ENCODE assay signal across 14 mouse cellular contexts in genomic region chr13:18759361-18760056, GRCm38 (mm10).
"Had no signal": no experiment of that assay in that cellular context is flagged by ENCODE, and none has a peak within 500 bp of the region (broad histone marks: within the 10 kb centered on the region; RNA-seq: fewer than 3 reads in every experiment).

No protein-coding gene starts in this region.

- H3K9me3 ChIP-seq: hindbrain, embryonic 15.5 days; limb, embryonic 13.5 days; liver, embryonic 13.5 days; midbrain, embryonic 12.5 days; neural tube, embryonic 15.5 days had no signal

- ATAC-seq: midbrain, embryonic 16.5 days had no signal

- H3K27me3 ChIP-seq: hindbrain, embryonic 15.5 days; limb, embryonic 13.5 days; liver, embryonic 13.5 days; midbrain, embryonic 12.5 days; neural tube, embryonic 15.5 days had no signal

- H3K4me2 ChIP-seq: hindbrain, embryonic 15.5 days; limb, embryonic 13.5 days; liver, embryonic 13.5 days; midbrain, embryonic 12.5 days; neural tube, embryonic 15.5 days had no signal

- H3K27ac ChIP-seq: hindbrain, embryonic 15.5 days; layer of hippocampus, adult 2 months; limb, embryonic 13.5 days; liver, embryonic 13.5 days; midbrain, embryonic 12.5 days; neural tube, embryonic 15.5 days had no signal

- DNase-seq: kidney, postnatal 4 days; left cerebral cortex, postnatal 4 days; liver, embryonic 13.5 days; lung, adult 18-20 months; right cerebral cortex, adult 18-20 months; right cerebral cortex, postnatal 25 days; thymus, postnatal 36 days had no signal

- H3K4me3 ChIP-seq: hindbrain, embryonic 15.5 days; layer of hippocampus, adult 2 months; limb, embryonic 13.5 days; liver, embryonic 13.5 days; midbrain, embryonic 12.5 days; myocyte; neural tube, embryonic 15.5 days had no signal

- H3K36me3 ChIP-seq: hindbrain, embryonic 15.5 days; limb, embryonic 13.5 days; liver, embryonic 13.5 days; midbrain, embryonic 12.5 days; neural tube, embryonic 15.5 days had no signal

- H3K4me1 ChIP-seq: hindbrain, embryonic 15.5 days; limb, embryonic 13.5 days; liver, embryonic 13.5 days; midbrain, embryonic 12.5 days; neural tube, embryonic 15.5 days had no signal

- H3K9ac ChIP-seq: hindbrain, embryonic 15.5 days; limb, embryonic 13.5 days; liver, embryonic 13.5 days; midbrain, embryonic 12.5 days; neural tube, embryonic 15.5 days had no signal
